Mouse (Mus musculus): ENCODE results near the gene Jade2.

Jade2 gene

DNA sequence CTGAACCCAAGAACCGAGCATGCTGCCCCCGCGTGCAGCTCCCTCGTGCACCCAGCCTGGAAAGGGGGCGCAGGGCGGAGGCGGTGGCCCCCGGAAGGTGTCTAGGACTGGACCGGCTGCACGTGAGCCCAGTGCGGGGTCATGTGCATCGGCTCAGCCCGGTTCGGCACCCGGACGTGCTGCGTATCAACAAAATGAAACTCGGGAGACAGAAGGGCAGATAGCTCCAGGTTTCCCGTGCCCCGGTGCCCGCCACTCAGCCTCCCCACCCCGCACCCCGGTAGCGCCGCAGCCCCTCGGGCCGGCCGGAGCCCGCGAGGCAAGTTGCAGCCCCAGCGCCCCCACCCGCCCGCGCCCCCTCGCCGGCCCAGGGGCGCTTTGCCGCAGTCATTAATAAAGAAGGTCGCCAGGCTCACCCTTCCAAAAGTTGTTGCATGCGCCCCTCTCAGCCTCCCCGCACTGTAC lies 805 bp downstream of the Jade2 start:
- DNase-seq (ENCODE audit: low spot score in 2 of 2), result peak; percentile 28 to 54

DNA sequence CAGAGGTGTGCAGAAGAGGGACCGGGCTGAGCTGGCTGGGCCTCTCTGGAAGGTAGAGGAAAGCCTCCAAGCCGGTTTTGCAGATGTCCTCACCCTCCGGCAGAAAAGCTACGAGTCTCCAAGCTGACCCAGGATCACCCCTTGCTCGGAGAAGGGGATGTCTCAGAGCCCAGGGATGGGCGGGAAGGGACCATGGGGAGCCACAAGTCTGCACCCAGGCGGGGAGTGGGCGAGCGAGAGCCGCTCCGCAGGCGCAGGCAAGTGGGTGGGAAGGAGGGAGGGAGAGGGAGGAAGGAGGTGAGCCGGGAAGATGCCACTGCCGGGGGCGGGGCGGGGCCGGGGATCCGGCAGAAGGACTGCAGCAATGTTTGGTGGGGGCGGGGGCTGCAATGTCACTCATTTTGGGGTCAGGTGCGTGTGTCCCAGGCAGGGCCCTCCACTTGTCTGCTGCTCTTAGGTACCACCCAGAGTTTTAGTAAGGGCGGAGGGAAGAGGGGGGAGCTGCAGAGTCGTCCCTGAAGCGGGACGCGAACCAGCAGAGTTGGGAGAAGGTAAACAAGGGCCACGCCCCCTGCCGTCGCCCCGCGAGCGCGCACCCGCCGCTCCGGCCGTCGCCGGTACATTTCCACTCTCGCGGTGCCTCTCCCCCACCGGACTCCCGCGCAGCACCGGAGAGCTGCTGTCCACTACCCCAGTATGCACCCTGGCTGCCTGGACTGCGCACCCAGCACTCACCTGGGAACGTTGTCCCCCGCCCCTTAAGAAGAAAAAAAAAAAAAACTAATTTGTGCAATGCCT lies 1.4 kb downstream of the Jade2 start:
- DNase-seq (ENCODE audit: low spot score in 2 of 2), result peak; percentile 55 to 73

DNA sequence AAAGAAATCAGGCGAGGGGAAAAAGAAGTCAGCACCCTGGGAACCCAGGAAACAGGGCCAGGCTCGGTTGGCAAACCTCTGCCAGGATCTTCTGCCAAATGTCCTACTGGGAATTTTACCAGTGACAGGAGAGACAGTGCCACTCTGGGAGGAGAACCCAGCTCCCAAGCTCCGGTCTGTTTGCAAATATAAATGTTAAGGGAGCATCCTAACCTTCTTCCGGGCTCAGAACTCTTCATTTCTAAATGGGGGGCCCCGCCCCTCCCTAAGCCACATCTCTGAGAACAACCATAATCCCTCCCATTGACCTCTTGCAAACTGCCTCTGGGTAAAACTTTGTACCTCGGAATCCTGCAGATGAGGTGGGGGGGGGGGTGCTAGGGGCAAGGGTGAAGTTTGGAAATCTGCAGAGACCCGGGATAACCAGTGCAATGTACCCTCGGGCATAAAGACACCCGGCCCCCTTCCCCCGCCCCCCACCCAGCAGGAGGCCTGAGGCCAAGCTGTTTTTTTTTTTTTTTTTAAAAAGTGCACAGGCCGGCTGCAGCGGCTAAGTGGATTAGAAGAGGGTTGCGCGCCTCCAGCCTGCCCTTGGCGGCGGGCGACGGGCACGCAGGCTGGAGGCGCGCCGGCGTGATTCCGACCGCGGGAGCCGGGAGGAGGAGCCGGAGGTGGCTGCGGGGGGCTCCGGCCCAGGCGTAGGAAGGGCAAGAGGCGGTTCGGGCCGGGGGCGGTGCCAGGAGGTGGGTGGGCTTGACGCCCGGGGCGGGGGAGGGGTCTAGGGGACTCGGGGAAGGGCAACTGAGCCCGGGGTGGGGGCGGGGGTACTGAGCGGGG lies 2.3 kb downstream of the Jade2 start:
- peak; percentile 36 to 68 for DNase-seq (ENCODE audit: low spot score in 2 of 2)

DNA sequence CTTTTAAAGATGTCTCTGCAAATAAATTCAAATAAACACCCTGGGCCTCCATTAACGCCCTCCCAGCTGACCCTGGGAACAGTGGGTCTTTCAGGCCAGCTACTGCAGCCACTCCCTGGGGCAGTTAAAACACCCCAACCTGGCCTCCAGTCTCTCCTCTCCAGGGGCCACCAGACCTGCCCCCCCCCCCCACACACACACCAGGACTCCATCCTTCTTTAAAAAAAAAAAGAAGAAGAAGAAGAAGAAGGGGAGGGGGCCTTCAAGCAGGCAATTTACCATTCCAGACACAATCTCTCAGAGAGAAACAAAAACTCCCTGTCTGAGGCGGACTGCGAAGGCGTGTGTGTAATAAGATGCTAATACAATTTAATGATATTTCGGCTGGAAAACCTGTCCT lies 4.9 kb downstream of the Jade2 start:
- no peak for DNase-seq (ENCODE audit: low spot score in 2 of 2)

DNA sequence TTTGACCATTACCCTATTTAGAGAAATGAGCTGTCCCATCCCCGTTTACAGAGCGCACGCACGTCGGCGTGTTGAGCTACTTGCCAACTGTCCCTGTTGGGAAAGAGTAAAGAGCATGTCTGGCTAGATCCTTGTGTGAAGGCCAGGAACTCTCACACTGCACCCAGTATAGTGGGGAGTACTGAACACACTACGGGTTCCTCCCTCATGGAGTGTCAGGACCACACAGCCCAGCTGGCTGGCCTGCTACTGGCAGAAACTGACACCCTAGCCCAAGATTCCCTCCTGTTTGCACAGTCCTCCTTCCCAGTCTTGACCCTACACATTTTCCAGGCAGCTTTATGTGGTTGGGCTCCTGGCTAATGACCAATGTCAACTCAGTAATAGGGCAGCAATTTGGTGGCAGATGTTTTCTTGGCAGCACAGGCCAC lies 5.3 kb downstream of the Jade2 start:
- DNase-seq (ENCODE audit: low spot score in 2 of 2), result no peak

DNA sequence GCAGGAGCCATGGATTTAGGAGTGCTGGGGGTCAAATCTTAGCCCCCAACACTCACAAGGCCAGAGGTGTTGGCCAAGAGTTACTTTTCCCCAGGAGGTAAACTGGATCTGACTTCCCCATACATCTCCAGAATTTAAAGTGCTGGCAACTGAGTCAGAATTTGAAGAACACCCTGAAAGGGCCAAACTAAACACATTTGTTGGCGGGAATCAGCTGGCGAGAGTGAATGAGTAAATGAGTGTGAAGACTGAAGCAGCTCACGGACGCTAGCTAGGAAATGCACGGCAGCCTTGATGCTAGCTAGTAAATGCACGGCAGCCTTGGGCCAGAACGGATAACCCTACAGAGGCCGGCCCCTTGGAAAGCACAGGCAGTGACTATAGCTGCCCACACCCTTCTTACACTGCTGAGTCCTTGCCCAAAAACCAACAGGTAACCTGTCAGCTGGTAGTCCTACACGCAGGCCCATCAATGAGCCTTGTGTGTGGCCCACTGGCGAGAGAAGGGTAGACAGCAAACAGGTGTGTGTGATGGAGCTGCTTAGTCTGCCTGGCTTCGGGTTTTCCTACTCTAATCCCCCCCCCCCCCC lies 6.6 kb downstream of the Jade2 start:
- DNase-seq (ENCODE audit: low spot score in 2 of 2), result no peak

DNA sequence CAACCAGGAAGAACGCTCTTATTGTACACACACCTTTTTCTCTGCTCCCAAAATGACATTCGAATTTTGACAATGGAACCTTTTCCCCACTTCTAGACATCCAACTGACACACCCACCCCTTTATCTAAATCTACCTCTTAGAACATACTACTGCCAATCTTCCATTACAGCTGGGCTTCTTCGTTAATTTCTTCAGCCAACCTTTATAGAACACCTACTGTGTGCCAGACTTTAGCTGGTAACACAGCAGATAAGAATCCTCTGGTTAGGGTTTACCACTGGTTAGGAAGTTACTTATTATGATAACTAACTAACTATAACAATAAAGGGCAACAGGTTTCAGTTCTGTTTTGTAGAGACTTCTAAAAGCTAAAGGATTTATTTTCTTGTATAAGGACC lies 9.1 kb downstream of the Jade2 start:
- DNase-seq (ENCODE audit: low spot score in 2 of 2), result no peak

DNA sequence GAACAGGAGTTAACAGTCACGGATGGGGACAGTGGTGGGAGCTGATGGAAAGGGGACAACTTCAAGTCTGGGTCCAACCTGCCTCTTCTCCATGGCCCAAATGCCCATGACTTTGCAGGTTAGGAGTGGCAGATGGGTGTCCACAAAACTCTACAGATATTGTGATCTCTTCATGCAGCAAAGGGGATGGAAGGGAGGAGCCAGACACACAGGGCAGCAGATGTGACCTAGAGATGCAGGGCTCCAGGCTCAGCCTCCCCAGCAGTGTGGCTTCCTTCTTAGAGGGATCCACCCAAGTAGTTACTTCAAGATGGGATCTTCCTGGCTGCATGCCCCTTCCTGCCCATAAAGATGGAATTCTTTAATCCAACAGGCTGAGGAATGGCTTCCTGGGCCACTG lies 9.6 kb downstream of the Jade2 start:
- no peak for DNase-seq (ENCODE audit: low spot score in 2 of 2)

DNA sequence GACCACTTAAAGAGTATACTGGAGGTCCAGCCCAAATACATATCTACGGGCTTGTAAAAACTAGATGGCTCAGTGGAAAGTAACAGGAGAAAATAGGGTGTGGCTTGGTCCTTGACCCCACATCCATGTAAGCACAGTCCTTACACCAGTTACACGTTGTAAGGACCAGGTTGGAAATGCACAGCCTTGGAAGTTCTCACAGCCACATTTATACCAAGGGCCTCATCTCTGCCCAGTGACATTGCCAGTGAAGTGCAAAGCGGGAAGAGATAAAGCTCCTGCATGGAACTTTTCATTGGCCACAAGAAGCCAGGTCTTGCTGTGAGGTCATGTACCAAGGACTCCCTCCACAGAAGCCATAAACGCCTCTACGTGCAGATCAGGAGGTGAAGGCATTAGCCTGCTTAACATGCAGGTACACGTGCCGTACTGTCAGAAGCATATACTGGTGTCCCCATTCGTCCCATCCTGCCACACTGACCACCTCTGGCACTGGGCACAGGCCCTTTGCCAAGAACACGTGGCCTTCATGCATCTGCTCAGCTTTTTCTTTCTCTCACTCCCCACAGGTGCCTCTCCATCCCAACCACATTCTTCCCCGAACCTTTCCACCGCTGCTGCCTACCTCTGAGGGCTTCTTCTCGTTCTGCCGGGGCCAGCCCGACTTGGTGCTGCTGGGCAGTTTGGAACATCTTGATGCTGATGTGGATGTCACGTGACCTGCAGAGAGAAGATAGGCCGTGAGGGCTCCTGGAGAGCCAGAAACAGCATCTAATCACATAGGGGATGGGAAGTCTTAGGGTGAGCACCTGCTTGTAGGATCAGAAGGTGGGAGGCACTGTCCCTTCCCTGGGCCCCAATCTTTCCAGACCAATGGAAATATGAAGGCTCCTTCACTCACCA lies 11.2 kb downstream of the Jade2 start:
- DNase-seq (ENCODE audit: low spot score in 2 of 2), result no peak

DNA sequence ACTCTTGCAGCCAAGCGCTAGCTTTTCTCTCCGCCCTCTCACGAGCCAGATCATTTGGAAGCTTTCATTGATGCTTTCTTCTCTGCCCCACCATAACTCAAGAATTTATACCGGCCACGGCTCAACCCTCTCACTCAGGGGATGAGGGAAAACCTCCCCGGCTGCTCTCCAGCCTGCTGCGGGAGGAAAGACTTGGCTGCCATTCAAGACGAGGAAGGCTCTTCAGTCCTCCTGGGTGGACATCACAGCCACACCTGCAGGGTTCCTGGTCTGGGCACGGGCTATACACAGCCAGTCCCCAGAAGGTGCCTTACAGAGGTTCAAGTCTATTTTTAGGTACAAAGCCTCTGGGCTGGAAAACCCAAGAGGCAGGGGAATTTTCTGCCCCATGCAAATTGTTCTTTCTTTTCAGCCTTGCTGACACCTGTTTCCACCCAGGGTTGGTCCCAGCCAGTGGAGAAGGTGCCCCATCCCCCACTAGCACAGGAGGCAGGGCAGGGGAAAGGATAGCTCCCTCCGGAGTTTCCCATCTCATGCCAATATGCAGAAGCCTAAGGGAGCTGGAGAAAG lies 12.8 kb downstream of the Jade2 start:
- no peak for DNase-seq (ENCODE audit: low spot score in 2 of 2)

DNA sequence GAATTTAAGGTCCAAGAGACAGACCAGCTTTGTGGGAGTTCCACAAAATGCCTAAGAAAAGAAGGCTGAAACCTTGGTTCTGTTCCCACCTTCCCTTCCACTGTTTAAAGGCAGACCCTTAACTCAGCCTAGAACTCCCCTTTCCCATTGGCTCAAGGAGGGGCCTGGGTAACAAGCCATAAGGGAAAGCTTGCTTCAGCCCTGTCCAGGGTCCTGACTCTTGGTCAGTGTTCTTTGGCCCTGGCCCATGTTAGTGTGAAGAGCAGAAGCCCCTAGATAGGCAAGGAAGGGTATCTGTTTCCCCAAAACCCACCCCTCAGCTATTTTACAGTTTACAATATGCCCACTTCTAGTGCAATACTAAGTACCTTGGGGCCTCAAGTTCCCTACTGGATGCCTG lies 13.6 kb downstream of the Jade2 start:
- no peak for DNase-seq (ENCODE audit: low spot score in 2 of 2)

DNA sequence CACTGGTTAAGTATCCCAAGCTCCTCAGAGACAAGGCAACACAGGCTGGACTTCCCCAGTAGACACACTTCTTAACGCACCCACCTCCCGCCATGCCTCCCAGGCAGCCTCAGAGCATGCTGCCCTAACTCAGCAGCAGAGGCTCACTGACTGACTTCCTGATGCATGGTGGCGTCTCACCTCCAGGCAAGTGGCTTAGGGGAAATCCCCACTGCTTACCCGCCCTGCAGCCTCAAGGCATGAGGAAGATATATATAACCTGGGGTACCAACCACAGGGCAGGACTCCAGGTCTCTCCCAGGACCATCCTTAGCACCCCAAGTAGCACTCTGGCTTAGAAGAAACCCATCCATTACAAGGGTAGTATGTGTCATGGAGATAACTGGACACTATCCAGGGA lies 14.3 kb downstream of the Jade2 start:
- DNase-seq (ENCODE audit: low spot score in 2 of 2), result no peak

DNA sequence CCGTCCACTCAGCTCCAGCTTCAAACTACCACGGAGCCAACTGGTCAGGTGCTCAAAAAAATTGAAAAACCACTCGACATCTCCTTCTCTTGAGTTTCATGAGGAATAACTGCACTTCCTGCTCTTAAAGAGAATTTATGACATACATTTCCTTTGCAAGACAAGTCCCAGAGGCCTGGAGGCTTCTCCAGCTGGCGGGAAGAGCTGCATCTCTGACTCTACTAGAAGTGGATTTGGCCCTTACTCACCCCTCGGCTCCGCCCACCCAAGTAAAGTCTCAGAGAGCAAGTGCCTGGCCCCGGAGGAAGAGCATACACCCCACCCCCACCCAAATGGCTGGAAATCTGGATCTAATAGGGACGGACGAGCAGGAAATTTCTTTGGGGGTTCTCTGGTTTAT lies 16.3 kb downstream of the Jade2 start:
- no peak for DNase-seq (ENCODE audit: low spot score in 2 of 2)

DNA sequence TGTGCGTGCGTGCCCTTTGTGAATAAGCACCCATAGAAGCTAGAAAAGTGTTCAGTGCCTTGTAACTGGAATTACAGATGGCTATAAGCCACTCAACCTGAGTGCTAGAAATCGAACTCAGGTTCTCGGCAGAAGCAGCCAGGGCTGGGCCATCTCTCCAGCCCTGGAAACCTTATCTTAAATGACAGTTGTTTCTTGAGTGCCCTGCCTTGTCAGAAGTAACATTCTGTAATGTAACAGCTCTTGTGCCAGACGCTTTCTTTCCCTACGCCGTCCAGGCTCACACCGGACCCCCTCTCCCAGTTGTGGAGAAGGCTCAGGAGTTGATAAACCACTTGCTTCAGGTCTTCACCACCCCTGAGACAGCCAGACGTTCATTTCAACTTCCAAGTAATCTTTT lies 16.8 kb downstream of the Jade2 start:
- DNase-seq (ENCODE audit: low spot score in 2 of 2), result no peak

DNA sequence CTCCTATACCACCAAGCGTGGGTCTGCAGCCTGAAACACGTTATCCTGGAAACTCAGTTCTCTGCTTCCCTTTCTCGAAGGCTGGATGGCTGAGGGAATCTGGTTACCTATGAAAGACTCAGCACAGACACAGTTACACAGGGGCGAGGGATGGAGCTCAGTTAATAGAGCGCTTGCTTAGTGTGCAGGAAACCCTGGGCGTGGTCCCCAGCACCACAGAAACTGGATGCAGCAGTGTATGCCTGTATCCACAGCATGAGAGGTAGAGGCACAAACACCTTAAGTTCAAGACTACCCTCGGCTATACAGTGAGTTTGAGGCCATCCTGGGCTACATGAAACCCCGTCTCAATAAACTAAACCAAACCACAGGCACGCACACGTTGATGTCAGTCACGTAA lies 17.5 kb downstream of the Jade2 start:
- DNase-seq (ENCODE audit: low spot score in 2 of 2), result no peak

DNA sequence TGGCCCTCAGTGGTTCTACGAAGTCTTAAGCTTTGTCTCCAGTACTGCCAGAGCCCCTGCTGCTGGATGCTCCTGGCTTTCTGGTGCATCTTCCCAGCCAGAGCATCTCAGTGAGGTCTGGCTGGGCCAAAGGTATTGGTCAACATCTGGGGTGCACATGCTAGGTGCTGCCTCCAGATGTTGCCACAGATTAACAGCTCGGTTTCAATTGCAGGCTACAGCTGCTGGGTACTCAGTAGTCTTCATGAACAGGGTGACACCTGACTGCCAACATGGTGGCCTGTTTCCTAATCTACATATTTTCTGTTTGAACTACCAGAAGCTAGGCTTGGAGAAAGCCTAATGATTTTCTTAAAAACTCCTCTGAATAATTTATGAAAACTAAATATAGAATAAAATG lies 18.3 kb downstream of the Jade2 start:
- no peak for DNase-seq (ENCODE audit: low spot score in 2 of 2)

DNA sequence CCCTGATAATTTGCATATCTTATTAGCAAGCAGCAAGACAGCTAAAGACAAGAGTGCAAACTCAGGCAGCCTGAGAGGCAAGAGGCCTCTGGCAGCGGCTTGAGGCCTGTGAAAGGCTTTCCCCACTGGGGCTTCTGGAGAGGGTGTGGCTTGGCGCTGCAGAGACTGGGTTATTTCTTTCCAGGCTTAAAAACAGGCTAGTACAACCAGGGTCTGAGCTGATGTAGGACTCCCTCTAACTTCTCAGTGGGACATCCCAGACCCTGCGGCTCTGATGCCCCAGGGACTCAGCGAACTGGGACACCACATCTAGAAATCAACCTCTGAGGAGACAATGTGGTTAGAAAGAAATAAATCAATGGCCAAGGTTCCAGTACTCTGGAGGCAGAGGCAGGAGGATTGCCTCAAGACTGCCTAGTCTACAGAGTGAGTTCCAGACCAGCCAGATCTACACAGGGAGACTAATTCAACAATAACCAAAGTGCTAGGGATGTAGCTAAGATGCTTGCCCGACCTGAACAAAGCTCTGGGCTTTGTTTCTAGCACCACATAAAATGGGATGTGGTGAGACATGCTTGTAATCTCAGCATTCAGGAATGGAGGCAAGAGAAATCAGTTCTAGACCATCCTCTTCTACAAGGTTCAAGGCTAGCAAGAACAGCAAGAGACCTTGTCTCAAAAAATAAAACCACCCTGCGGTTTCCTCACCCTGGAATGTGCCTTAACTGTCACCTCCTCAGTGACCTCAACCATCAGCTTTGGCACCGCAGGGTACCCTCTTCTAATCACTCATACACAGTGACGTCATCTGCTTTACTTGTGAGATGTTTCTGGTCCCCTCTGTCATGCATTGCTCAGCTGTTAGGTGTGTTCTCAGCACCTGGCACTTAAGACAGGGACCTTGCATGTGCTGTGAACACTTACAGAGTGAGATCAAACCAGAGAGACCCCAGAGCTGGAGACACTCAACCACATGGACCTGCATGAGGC lies 20.0 kb downstream of the Jade2 start:
- DNase-seq (ENCODE audit: low spot score in 2 of 2), result no peak

DNA sequence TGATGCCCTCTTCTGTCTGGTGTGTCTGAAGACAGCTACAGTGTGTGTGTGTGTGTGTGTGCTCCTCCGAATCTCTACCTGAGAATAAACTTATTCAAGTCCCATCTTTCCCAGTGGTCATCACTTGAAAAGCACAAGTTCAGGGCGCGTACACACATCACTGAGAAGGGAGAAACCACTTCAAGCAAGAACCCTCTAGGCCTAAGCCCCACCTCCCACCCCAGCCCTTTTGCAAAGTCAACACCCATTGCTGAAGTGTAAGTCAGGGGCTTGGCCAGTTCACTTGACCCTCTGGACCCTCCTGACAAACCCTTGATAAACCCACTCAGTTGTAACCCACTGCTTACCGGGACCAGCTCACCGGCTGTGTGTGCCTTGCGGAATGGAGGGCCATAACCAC lies 20.9 kb downstream of the Jade2 start:
- DNase-seq (ENCODE audit: low spot score in 2 of 2), result no peak

DNA sequence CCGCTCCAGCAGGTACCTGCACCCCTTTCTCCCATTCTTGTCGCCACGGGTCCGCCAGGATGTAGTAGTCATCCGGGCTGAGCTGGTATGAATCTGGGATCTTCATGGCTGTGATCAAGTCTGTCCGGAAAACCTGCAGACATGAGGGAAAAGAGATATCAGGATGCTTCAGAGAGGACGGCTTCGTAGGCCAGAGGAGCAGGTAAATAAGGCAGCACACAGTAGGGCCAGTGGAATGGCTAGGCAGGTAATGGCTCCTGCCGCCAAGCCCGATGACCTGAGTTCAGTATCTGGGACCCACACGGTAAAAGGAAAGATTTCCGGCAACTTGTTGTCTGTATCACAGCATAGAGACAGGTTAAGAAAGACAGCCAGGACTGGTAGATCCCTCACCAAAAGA lies 21.9 kb downstream of the Jade2 start:
- DNase-seq (ENCODE audit: low spot score in 2 of 2), result no peak

DNA sequence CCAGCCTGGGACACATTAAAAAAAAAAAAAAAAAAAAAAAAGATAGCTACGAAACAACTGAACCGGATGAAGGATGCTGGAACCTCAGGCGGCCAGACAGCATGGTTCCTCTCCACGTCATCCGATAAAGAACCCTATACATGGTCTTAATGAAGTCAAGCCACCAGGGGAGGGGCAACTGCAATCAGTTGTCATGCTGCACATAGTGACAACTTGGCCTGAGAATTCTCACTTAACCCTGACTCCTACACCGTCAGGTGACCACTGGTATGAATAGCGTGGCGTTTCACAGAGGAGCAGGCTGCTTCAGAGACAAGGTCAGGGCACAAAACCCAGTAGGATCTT lies 23.4 kb downstream of the Jade2 start:
- no peak for DNase-seq (ENCODE audit: low spot score in 2 of 2)

All from spleen, postnatal 14 days (tissue).